Mouse (Mus musculus): Measurements from ENCODE around the gene Sqstm1.

DNA sequence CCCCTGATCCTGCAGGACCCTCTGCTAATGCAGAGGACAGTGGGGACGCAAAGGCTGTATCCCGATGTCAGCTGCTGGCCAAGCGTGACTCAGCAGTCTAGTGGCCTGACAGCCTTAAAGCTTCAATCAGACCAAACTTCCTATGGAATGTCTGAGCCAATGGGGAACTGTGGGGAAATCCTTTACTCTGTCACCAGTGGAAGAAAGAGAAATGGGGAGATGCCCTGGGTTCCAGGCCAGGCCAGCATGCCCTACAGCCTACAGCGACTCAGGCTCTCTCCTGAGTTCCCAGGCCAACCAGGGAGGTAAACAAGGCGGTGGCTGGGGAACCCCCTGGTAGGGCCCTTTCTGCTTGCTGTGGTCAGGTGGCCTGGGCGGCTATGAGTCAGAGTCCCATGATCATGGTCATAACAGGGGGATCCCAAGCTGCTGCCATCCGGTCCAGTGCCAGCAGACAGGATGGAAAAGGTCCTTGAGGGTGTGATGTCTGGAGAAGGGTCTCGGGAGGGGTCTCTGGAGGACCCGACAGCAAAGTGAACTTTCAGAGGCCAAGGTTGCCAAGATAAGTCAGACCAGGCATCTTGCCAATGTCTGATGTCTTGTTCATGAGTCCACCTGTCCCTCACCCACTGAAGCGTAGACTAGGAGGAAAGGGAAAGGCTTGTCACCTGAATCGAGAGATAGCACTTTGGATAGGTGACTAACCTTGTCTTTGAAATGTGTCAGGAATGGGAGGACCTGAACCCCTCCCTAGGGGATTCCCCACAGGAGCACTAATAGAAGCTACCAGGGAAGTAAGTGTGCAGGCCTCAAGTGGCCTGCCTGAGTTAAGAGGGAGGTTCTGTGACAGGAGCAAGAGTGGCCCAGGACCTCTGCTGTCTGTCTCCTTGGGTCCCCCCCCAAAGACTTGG, 2.5 kb upstream of the Sqstm1 start:
- no peak for TF ChIP-seq CTCF (IDR thresholded peaks at IDR 0.05; ENCODE audit: low read depth, low read length)
- no peak for TF ChIP-seq POLR2A (IDR thresholded peaks at IDR 0.05; ENCODE audit: extremely low read depth, insufficient read depth, low read length)

Measured in liver, adult 2 months (tissue).